Mouse (Mus musculus): ENCODE results near the gene Hoxc10. TPM values are rescaled to one million over a fixed set of nuclear protein-coding genes. Genes with fewer than 3 reads are reported as not detected.

Hoxc10 gene
- polyA plus RNA-seq, 1 experiment from 2014 or later, result not detected

MicroRNA genes within 50 kb of the gene (microRNA counts, 519-probe panel; counts per million panel counts)
- microRNA mmu-miR-615-3p (1,555 counts per million, percentile 2 among the panel's probes with 10 or more counts), microRNA mmu-miR-615-5p (not detected)

Other genes with a start within 250 kb of the Hoxc10 start
- 26.2 and 30.1 TPM in 2 replicates for gene Calcoco1, start 244.6 kb upstream of the Hoxc10 start, polyA plus RNA-seq (2014; fragmentation: Nextera tagmentation; extraction: Ambion mirVana)
- 0.11 and 0.48 TPM in 2 replicates for gene Hoxc13, start 45.7 kb upstream of the Hoxc10 start, polyA plus RNA-seq (2014; fragmentation: Nextera tagmentation; extraction: Ambion mirVana)
- gene Hoxc12, start 30.0 kb upstream of the Hoxc10 start, polyA plus RNA-seq (2014; fragmentation: Nextera tagmentation; extraction: Ambion mirVana), result not detected in 2 replicates
- not detected in 2 replicates for gene Hoxc11, start 12.4 kb upstream of the Hoxc10 start, polyA plus RNA-seq (2014; fragmentation: Nextera tagmentation; extraction: Ambion mirVana)
- 21.0 and 21.6 TPM in 2 replicates for gene Hoxc5, start 647 bp downstream of the Hoxc10 start, polyA plus RNA-seq (2014; fragmentation: Nextera tagmentation; extraction: Ambion mirVana)
- gene Hoxc9, start 9.6 kb downstream of the Hoxc10 start, polyA plus RNA-seq (2014; fragmentation: Nextera tagmentation; extraction: Ambion mirVana), result not detected in 2 replicates
- not detected in 2 replicates for gene Hoxc8, start 23.8 kb downstream of the Hoxc10 start, polyA plus RNA-seq (2014; fragmentation: Nextera tagmentation; extraction: Ambion mirVana)
- gene Hoxc6, start 31.5 kb downstream of the Hoxc10 start, polyA plus RNA-seq (2014; fragmentation: Nextera tagmentation; extraction: Ambion mirVana), result 0.45 and 5.4 TPM in 2 replicates
- 37.3 and 37.8 TPM in 2 replicates for gene Hoxc4, start 52.1 kb downstream of the Hoxc10 start, polyA plus RNA-seq (2014; fragmentation: Nextera tagmentation; extraction: Ambion mirVana)
- 23.9 and 35.8 TPM in 2 replicates for gene Smug1, start 200.3 kb downstream of the Hoxc10 start, polyA plus RNA-seq (2014; fragmentation: Nextera tagmentation; extraction: Ambion mirVana)